Mouse (Mus musculus) megakaryocyte, embryonic 14.5 days (primary cell): ENCODE measurements around the gene Sqor.

Source experiments
- FLI1 ChIP-seq: IDR thresholded peaks from 2 replicates; pipeline ENCODE4 v1.6.1; 2012; ENCODE audit warnings: low read length, inconsistent platforms, mixed read lengths
- GATA1 ChIP-seq: IDR thresholded peaks from 3 replicates; pipeline ENCODE4 v1.6.1; 2012; ENCODE audit warnings: mixed read lengths, low read length, inconsistent platforms, borderline replicate concordance

DNA sequence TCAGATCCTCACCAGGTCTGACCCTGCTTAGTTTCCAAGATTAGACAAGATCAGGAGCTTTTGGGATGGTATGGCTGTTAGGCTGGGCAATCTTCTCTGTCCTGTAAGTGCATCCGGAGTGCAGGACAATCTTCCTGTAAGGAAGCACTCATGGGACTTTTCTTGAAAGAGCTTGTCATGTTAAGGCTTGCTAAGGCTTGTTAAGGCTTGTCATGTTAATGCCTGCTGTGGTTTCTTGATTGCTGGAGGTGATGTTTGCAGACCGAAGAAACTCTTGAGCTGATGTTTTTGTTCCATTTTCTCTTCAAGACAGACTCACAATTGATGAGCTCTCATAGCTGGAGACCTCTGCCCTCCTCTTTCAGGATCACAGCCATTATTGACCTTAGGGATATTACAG is 21.1 kb downstream of the Sqor start:
- TF ChIP-seq FLI1, result no peak
- TF ChIP-seq GATA1, result no peak
